Mouse (Mus musculus) forelimb bud, embryonic 11.5 days (tissue): ENCODE data around the gene Olfr199.
"Not testable (repeated sequence)": the region's sequence is repeated elsewhere in the genome, so short reads cannot be mapped to it uniquely, and the experiment has no call there.

ENCODE experiments used
- DNase-seq: peaks from one replicate; pipeline ENCODE4 v3.0.0-alpha.2; 2012; ENCODE audit warnings: low read depth, low spot score

The Olfr199 gene

DNA sequence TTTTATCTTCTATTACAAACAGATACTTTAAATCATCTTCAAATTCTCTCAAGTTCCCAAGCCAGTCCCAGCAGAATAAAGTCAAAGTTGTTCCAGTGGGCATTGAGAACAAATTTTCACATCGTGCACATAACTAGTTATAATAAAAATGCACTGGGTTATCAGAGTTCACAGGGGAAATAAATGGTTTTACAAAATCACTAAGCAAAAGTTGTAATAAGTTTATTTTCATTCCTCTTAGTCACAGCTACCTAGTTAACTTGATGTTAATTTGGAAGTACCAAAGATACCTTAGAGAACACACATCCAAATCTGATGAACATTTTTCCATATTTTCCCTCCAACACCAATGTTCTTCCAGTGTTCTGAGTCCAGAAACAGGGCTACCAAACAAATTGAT is at the start of gene Olfr199:
Olfr199 (minus strand) TSS at position 101 of the 400 bp plus-strand sequence.
- DNase-seq, result not testable (repeated sequence)

GRCm38 (mm10) chr16:59269097-59269496 is 49.5 kb upstream of the Olfr199 start:
- not testable (repeated sequence) for DNase-seq

GRCm38 (mm10) chr16:59249684-59250083 is 30.1 kb upstream of the Olfr199 start:
- DNase-seq, result no peak

DNA sequence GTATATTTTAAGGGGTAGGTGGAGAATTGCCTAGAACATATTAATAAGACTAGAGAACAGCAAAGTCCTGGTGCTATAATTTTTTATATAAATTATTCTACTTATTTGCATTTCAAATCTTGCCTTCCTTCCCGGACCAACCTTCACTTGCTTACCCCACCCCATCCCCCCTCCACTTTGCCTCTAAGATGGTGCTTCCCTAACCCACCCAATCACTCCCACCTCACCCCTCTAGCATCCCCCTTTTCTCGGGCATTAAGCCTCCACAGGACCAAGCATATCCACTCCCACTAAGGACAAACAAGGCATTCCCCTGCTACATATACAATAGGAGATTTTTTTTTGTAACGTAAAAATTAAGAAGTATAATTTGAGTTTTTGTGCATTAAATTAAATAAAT is 1.7 kb downstream of the Olfr199 start:
- DNase-seq, result not testable (repeated sequence)

GRCm38 (mm10) chr16:59203433-59203832 is 16.1 kb downstream of the Olfr199 start, which contains the start of gene Olfr198:
Gene Olfr198, minus strand, starts transcription at chr16:59203533.
- DNase-seq, result not testable (repeated sequence)

GRCm38 (mm10) chr16:59170354-59170753 is 49.2 kb downstream of the Olfr199 start, which contains the start of gene Olfr196:
Gene Olfr196, minus strand, starts transcription at chr16:59170454.
- DNase-seq, result no peak
